Mouse (Mus musculus) limb, embryonic 14.5 days (tissue): ENCODE measurements around the gene Fbxo31. TPM values are rescaled to one million over a fixed set of nuclear protein-coding genes. Genes with fewer than 3 reads are reported as not detected.

Experiments used
- ATAC-seq: fragments of 200-750 bp; cut with Nextera tagmentation; 2 replicates; pipeline ENCODE4 v1.8.0; 2017; ENCODE audit warnings: low read depth, moderate number of reproducible peaks, moderate TSS enrichment; ENCODE audit not compliant: low FRiP score
- DNase-seq: peaks from one replicate; pipeline ENCODE4 v3.0.0-alpha.2; 2015; ENCODE audit warnings: low spot score
- H3K27ac ChIP-seq: fragments of 300-500 bp; sonication (generic); replicated peaks from 2 replicates; pipeline ENCODE4 v1.5.1; 2014; ENCODE audit warnings: low read depth, mild to moderate bottlenecking, low read length, moderate library complexity, mixed read lengths
- H3K27me3 ChIP-seq: fragments of 300-500 bp; sonication (generic); 2 replicates; pipeline ENCODE4 v1.6.1; 2014; ENCODE audit warnings: low read length, mixed read lengths; ENCODE audit not compliant: control insufficient read depth, insufficient read depth
- H3K36me3 ChIP-seq: fragments of 300-500 bp; sonication (generic); 2 replicates; pipeline ENCODE4 v1.6.1; 2014; ENCODE audit warnings: mild to moderate bottlenecking, low read length, moderate library complexity, mixed read lengths; ENCODE audit not compliant: control insufficient read depth, insufficient read depth
- H3K4me1 ChIP-seq: fragments of 300-500 bp; sonication (generic); 2 replicates; pipeline ENCODE4 v1.6.1; 2014; ENCODE audit warnings: antibody characterized with exemption, low read length, mixed read lengths; ENCODE audit not compliant: control insufficient read depth, insufficient read depth
- H3K4me2 ChIP-seq: fragments of 300-500 bp; sonication (generic); replicated peaks from 2 replicates; pipeline ENCODE4 v1.6.1; 2014; ENCODE audit warnings: low read depth, mild to moderate bottlenecking, low read length, moderate library complexity; ENCODE audit not compliant: severe bottlenecking
- H3K4me3 ChIP-seq: fragments of 300-500 bp; sonication (generic); replicated peaks from 2 replicates; pipeline ENCODE4 v1.5.1; 2014; ENCODE audit warnings: low read length
- H3K9ac ChIP-seq: fragments of 300-500 bp; sonication (generic); 2 replicates; pipeline ENCODE4 v1.6.1; 2014; ENCODE audit warnings: mild to moderate bottlenecking, low read depth, low read length, moderate library complexity; ENCODE audit not compliant: severe bottlenecking
- H3K9me3 ChIP-seq: fragments of 300-500 bp; sonication (generic); 2 replicates; pipeline ENCODE4 v1.6.1; 2016; ENCODE audit warnings: low read length; ENCODE audit not compliant: control insufficient read depth
- POLR2A ChIP-seq: fragments of 200-500 bp; IDR thresholded peaks from 2 replicates; pipeline ENCODE4 v1.8.0; 2012; ENCODE audit warnings: inconsistent platforms, mild to moderate bottlenecking, moderate library complexity, borderline replicate concordance; ENCODE audit not compliant: insufficient read depth, insufficient read length; ENCODE audit errors: extremely low read depth
- WGBS: fragments of 180-500 bp; shearing (Covaris S2); extraction: QIAGEN DNeasy Blood & Tissue Kit; methylation state at CpG from one replicate; pipeline ENCODE4 v1.1.7; 2014; 5-methylcytosine and 5-hydroxymethylcytosine counted together
- polyA plus RNA-seq, 2 experiments: library from polyadenylated mRNA; depleted of rRNA in 1 of 2; stranded (reverse) in 1 of 2; unstranded in 1 of 2; fragments of >200 nt; fragmentation: Nextera tagmentation in 1 of 2; extraction: Ambion mirVana in 1 of 2; gene quantifications; 2 replicates each; pipeline versions ENCODE4 v1.2.1 to v1.2.3; 2012 to 2014

Gene Fbxo31
- polyA plus RNA-seq, 2 experiments = 19.1 to 21.5 TPM

DNA sequence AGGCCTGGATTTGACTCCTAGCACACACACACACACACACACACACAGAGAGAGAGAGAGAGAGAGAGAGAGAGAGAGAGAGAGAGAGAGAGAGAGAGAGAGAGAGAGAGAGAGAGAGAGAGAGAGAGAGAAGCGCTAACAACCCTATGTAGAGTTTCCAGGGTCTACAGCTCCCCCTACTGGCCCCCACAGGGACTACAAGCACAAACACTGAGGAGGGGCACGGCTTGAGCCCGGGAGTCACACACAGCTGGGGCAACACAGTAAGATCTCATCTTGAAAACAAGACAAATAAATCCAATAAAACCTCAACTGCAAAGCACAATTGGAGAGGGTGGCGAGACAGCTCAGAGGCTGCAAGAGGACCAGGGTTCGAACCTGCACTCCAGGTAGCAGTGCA is 46.2 kb downstream of the Fbxo31 start:
- DNase-seq (no peak), ATAC-seq (no peak)
- Histone ChIP-seq H3K9ac (no peak overlapping the region), H3K27ac (no peak overlapping the region), H3K4me1 (no peaks in the 10 kb centered on the region), H3K4me3 (no peak overlapping the region), H3K9me3 (no peaks in the 10 kb centered on the region), H3K4me2 (no peak overlapping the region), H3K36me3 (no peaks in the 10 kb centered on the region), H3K27me3 (no peaks in the 10 kb centered on the region)
- no peak for TF ChIP-seq POLR2A
- WGBS = 45% methylated on average over 5 of the region's 5 CpGs

DNA sequence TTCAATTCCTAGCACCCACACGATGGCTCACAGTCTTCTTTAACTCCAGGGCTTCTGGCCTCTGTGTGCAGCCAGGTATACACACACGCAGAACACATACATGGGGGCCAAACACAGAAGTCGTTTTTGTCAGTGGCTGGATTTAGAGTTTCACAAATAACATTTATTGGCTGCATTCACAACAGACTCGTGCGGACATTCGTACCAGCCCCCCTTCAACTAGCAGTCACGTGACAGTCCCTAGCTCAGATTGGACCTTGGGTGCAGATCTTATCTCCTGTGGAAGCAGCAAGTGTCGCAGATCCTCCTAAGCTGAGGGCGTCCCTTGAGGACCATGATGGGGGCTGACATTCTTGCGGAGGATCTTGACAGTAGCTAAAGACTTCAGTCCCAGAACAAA is 48.0 kb downstream of the Fbxo31 start:
- no peak for DNase-seq
- no peak for TF ChIP-seq POLR2A
- WGBS = 82% methylated on average over 10 of the region's 10 CpGs
- Histone ChIP-seq H3K9me3 (no peaks in the 10 kb centered on the region), H3K4me1 (peaks cover 5% of the 10 kb centered on the region; the same call in 1 of the 2 replicates), H3K27me3 (no peaks in the 10 kb centered on the region), H3K4me2 (no peak overlapping the region), H3K9ac (no peak overlapping the region), H3K36me3 (no peaks in the 10 kb centered on the region), H3K4me3 (no peak overlapping the region), H3K27ac (no peak overlapping the region)
- no peak for ATAC-seq

DNA sequence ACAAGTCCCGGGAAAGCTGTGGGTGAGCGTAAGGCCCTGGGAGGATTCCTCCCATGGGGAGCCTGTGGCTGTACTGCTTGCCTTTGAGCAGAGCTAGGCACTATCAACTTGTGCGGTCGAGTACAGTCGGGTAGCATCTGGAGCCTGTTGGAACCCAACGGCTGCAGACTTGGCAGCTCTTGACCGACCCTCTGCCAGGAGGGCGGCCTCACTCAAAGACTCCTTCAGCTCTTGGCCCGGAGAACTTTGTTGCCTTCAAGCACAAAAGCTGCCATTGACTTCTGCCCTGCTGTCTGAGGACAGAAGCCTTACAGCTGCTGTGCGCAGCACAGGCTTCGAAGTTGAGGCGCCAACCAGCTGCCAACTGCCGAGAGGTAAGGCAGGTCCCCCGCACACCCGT is 49.8 kb downstream of the Fbxo31 start:
- peaks cover 5% of the 10 kb centered on the region; the same call in 1 of the 2 replicates for H3K4me1 ChIP-seq
- no peak for DNase-seq
- ATAC-seq = no peak
- H3K27ac ChIP-seq = no peak overlapping the region
- no peak overlapping the region for H3K4me3 ChIP-seq
- no peaks in the 10 kb centered on the region for H3K9me3 ChIP-seq
- no peaks in the 10 kb centered on the region for H3K36me3 ChIP-seq
- H3K9ac ChIP-seq = no peak overlapping the region
- 84% methylated on average over 15 of the region's 15 CpGs for WGBS
- no peak overlapping the region for H3K4me2 ChIP-seq
- H3K27me3 ChIP-seq = no peaks in the 10 kb centered on the region
- TF ChIP-seq POLR2A = no peak

DNA sequence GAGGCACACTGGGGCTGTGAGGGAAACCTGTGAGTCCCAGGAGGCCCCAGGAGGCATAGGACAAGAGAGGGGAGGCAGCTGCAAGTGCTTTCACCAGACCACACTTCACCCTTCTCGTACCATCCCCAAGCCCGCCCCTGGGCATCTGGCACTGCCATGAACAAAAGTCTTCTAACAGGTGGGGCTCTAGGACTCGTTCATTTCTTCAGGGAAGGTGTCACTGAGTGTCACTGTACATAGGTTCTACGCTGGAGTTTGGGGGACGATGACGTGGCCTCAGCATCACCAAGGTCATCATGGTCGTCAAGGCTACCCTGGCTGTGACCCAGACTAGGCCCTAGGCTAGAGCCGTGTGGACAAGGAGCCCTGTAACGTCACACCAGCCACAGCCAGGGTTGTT is 50.9 kb downstream of the Fbxo31 start:
- Histone ChIP-seq H3K4me3 (no peak overlapping the region), H3K27ac (no peak overlapping the region), H3K4me2 (no peak overlapping the region), H3K4me1 (peaks cover 5% of the 10 kb centered on the region; the same call in 1 of the 2 replicates), H3K9ac (no peak overlapping the region), H3K36me3 (no peaks in the 10 kb centered on the region), H3K9me3 (no peaks in the 10 kb centered on the region), H3K27me3 (no peaks in the 10 kb centered on the region)
- WGBS = 86% methylated on average over 9 of the region's 9 CpGs
- no peak for DNase-seq
- no peak for ATAC-seq
- no peak for TF ChIP-seq POLR2A

DNA sequence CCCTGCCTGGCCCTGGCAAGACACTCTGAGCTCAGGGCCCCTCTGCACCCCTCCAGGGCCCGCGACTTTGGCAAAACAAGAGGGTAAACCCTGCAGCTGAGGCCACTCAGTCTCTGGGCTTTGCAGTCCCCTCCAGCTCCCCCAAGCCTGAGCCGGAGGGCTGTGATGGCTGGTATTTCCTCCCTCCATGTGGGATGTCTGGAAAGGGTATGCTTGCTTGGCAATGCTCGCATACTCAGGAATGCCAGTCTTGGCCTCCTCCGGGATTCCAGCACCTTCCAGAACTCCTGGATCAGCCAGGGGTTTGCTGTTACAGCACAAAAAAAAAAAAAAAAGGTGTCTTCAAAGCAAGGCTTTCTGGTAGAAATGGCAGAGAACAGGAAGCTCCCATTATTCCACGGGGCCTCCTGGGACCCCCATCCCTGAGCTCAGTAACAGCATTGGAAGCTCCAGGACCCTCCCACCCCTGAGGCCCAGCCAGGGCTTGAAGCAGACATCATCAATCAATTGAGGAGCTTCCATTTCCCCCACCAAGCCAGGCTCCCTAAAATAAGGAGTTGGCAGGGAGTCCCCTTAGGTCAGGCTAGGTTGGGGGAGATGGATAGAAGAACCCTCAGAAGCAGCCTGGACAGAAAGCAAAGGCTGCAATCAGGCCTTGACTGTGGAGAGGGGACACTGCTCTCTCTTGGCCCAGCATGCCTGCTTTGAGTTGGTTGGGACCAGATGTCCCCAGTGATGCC is 51.6 kb downstream of the Fbxo31 start:
- H3K27me3 ChIP-seq = no peaks in the 10 kb centered on the region
- DNase-seq = peak; percentile 42
- H3K9ac ChIP-seq = no peak overlapping the region
- no peak for TF ChIP-seq POLR2A
- H3K9me3 ChIP-seq = no peaks in the 10 kb centered on the region
- 33% methylated on average over 5 of the region's 6 CpGs for WGBS
- peak overlapping the region; percentile 55; the same call in 1 of the 2 replicates for H3K27ac ChIP-seq
- no peak overlapping the region for H3K4me2 ChIP-seq
- no peaks in the 10 kb centered on the region for H3K36me3 ChIP-seq
- peaks cover 5% of the 10 kb centered on the region; the same call in 1 of the 2 replicates for H3K4me1 ChIP-seq
- ATAC-seq = peak; percentile 70; the same call in 1 of the 2 replicates
- H3K4me3 ChIP-seq = no peak overlapping the region
